Mouse (Mus musculus): ENCODE results near the gene Ell. TPM values are rescaled to one million over a fixed set of nuclear protein-coding genes. Genes with fewer than 3 reads are reported as not detected.
A peak's percentile ranks its signal among the peaks of the same experiment; 100 is the strongest.

Ell gene
- polyA plus RNA-seq, 1 experiment from 2014 or later: 17.8 TPM

- Histone ChIP-seq H3K9ac (replicated peaks; ENCODE audit: low read depth, low read length) (peak overlapping the region; percentile 34; the same call in 1 of the 2 replicates), H3K4me2 (ENCODE audit: low read depth, low read length) (peak overlapping the region; percentile 86), H3K27ac (ENCODE audit: low read depth, low read length) (peak overlapping the region; percentile 68), H3K9me3 (ENCODE audit: control insufficient read depth, low read length) (no peaks in the 10 kb centered on the region), H3K36me3 (ENCODE audit: control insufficient read depth, insufficient read depth, low read length) (no peaks in the 10 kb centered on the region), H3K4me1 (ENCODE audit: control insufficient read depth, insufficient read depth, low read length) (peaks cover 32% of the 10 kb centered on the region), H3K4me3 (ENCODE audit: low read depth, low read length) (peak overlapping the region; percentile 27), H3K27me3 (ENCODE audit: control insufficient read depth, insufficient read depth, low read length) (no peaks in the 10 kb centered on the region)
- peak; percentile 48 for ATAC-seq (ENCODE audit: low read depth)
- under 1% methylated on average over 34 of the region's 39 CpGs for WGBS
Observed at GRCm38 (mm10) chr8:70609368-70609848, 70.2 kb downstream of the Ell start.

- peak; percentile 26; the same call in 1 of the 2 replicates for ATAC-seq (ENCODE audit: low read depth)
- Histone ChIP-seq H3K9ac (replicated peaks; ENCODE audit: low read depth, low read length) (peak overlapping the region; percentile 34; the same call in 1 of the 2 replicates), H3K36me3 (ENCODE audit: control insufficient read depth, insufficient read depth, low read length) (no peaks in the 10 kb centered on the region), H3K4me3 (ENCODE audit: low read depth, low read length) (peak overlapping the region; percentile 27), H3K4me1 (ENCODE audit: control insufficient read depth, insufficient read depth, low read length) (peaks cover 32% of the 10 kb centered on the region), H3K4me2 (ENCODE audit: low read depth, low read length) (peak overlapping the region; percentile 86), H3K9me3 (ENCODE audit: control insufficient read depth, low read length) (no peaks in the 10 kb centered on the region), H3K27me3 (ENCODE audit: control insufficient read depth, insufficient read depth, low read length) (no peaks in the 10 kb centered on the region), H3K27ac (ENCODE audit: low read depth, low read length) (peak overlapping the region; percentile 68)
- WGBS: under 1% methylated on average over 40 of the region's 45 CpGs
Observed at GRCm38 (mm10) chr8:70609849-70610795, 70.9 kb downstream of the Ell start.

GRCm38 (mm10) chr8:70610796-70611771 is 71.8 kb downstream of the Ell start:
- H3K4me1 ChIP-seq (ENCODE audit: control insufficient read depth, insufficient read depth, low read length): peaks cover 32% of the 10 kb centered on the region
- peak overlapping the region; percentile 35 for H3K4me3 ChIP-seq (ENCODE audit: low read depth, low read length)
- H3K9ac ChIP-seq (replicated peaks; ENCODE audit: low read depth, low read length): peak overlapping the region; percentile 46
- ATAC-seq (ENCODE audit: low read depth): no peak
- H3K4me2 ChIP-seq (ENCODE audit: low read depth, low read length): peak overlapping the region; percentile 86
- no peaks in the 10 kb centered on the region for H3K36me3 ChIP-seq (ENCODE audit: control insufficient read depth, insufficient read depth, low read length)
- H3K9me3 ChIP-seq (ENCODE audit: control insufficient read depth, low read length): no peaks in the 10 kb centered on the region
- WGBS: under 1% methylated on average over 54 of the region's 54 CpGs
- no peaks in the 10 kb centered on the region for H3K27me3 ChIP-seq (ENCODE audit: control insufficient read depth, insufficient read depth, low read length)
- H3K27ac ChIP-seq (ENCODE audit: low read depth, low read length): peak overlapping the region; percentile 31

- 0% methylated on average over 6 of the region's 6 CpGs for WGBS
- Histone ChIP-seq H3K9ac (replicated peaks; ENCODE audit: low read depth, low read length) (no peak overlapping the region), H3K4me2 (ENCODE audit: low read depth, low read length) (peak overlapping the region; percentile 86), H3K4me1 (ENCODE audit: control insufficient read depth, insufficient read depth, low read length) (peaks cover 30% of the 10 kb centered on the region), H3K9me3 (ENCODE audit: control insufficient read depth, low read length) (no peaks in the 10 kb centered on the region), H3K27ac (ENCODE audit: low read depth, low read length) (peak overlapping the region; percentile 31; the same call in 1 of the 2 replicates), H3K27me3 (ENCODE audit: control insufficient read depth, insufficient read depth, low read length) (no peaks in the 10 kb centered on the region), H3K4me3 (ENCODE audit: low read depth, low read length) (peak overlapping the region; percentile 35), H3K36me3 (ENCODE audit: control insufficient read depth, insufficient read depth, low read length) (no peaks in the 10 kb centered on the region)
- ATAC-seq (ENCODE audit: low read depth): no peak
Observed at GRCm38 (mm10) chr8:70611849-70612248, 72.6 kb downstream of the Ell start.

GRCm38 (mm10) chr8:70613763-70614162 is 74.5 kb downstream of the Ell start:
- ATAC-seq (ENCODE audit: low read depth): no peak
- no peaks in the 10 kb centered on the region for H3K9me3 ChIP-seq (ENCODE audit: control insufficient read depth, low read length)
- H3K27ac ChIP-seq (ENCODE audit: low read depth, low read length): no peak overlapping the region
- no peaks in the 10 kb centered on the region for H3K27me3 ChIP-seq (ENCODE audit: control insufficient read depth, insufficient read depth, low read length)
- H3K4me2 ChIP-seq (ENCODE audit: low read depth, low read length): no peak overlapping the region
- H3K9ac ChIP-seq (replicated peaks; ENCODE audit: low read depth, low read length): 0 out of 2 replicates have a peak overlapping the region, but pooled peaks have one; percentile 8
- H3K4me3 ChIP-seq (ENCODE audit: low read depth, low read length): no peak overlapping the region
- H3K36me3 ChIP-seq (ENCODE audit: control insufficient read depth, insufficient read depth, low read length): no peaks in the 10 kb centered on the region
- 5% methylated on average over 1 of the region's 1 CpGs for WGBS
- peaks cover 23% of the 10 kb centered on the region for H3K4me1 ChIP-seq (ENCODE audit: control insufficient read depth, insufficient read depth, low read length)

GRCm38 (mm10) chr8:70614469-70614868 is 75.2 kb downstream of the Ell start:
- H3K9me3 ChIP-seq (ENCODE audit: control insufficient read depth, low read length): no peaks in the 10 kb centered on the region
- no peak overlapping the region for H3K27ac ChIP-seq (ENCODE audit: low read depth, low read length)
- no peaks in the 10 kb centered on the region for H3K27me3 ChIP-seq (ENCODE audit: control insufficient read depth, insufficient read depth, low read length)
- no peak overlapping the region for H3K4me3 ChIP-seq (ENCODE audit: low read depth, low read length)
- H3K9ac ChIP-seq (replicated peaks; ENCODE audit: low read depth, low read length): no peak overlapping the region
- ATAC-seq (ENCODE audit: low read depth): no peak
- 62% methylated on average over 5 of the region's 5 CpGs for WGBS
- no peak overlapping the region for H3K4me2 ChIP-seq (ENCODE audit: low read depth, low read length)
- no peaks in the 10 kb centered on the region for H3K36me3 ChIP-seq (ENCODE audit: control insufficient read depth, insufficient read depth, low read length)
- peaks cover 17% of the 10 kb centered on the region for H3K4me1 ChIP-seq (ENCODE audit: control insufficient read depth, insufficient read depth, low read length)

GRCm38 (mm10) chr8:70615281-70615680 is 76.0 kb downstream of the Ell start:
- Histone ChIP-seq H3K4me1 (ENCODE audit: control insufficient read depth, insufficient read depth, low read length) (peaks cover 12% of the 10 kb centered on the region), H3K27me3 (ENCODE audit: control insufficient read depth, insufficient read depth, low read length) (no peaks in the 10 kb centered on the region), H3K4me2 (ENCODE audit: low read depth, low read length) (no peak overlapping the region), H3K27ac (ENCODE audit: low read depth, low read length) (no peak overlapping the region), H3K4me3 (ENCODE audit: low read depth, low read length) (no peak overlapping the region), H3K9ac (replicated peaks; ENCODE audit: low read depth, low read length) (no peak overlapping the region), H3K9me3 (ENCODE audit: control insufficient read depth, low read length) (no peaks in the 10 kb centered on the region), H3K36me3 (ENCODE audit: control insufficient read depth, insufficient read depth, low read length) (no peaks in the 10 kb centered on the region)
- no peak for ATAC-seq (ENCODE audit: low read depth)
- WGBS: 87% methylated on average over 8 of the region's 8 CpGs

- Histone ChIP-seq H3K27ac (ENCODE audit: low read depth, low read length) (no peak within 1 kb of the TSS), H3K4me1 (ENCODE audit: control insufficient read depth, insufficient read depth, low read length) (peaks cover 8% of the 10 kb centered on the region; the same call in 1 of the 2 replicates), H3K4me3 (ENCODE audit: low read depth, low read length) (no peak within 1 kb of the TSS), H3K36me3 (ENCODE audit: control insufficient read depth, insufficient read depth, low read length) (no peaks in the 10 kb centered on the region), H3K27me3 (ENCODE audit: control insufficient read depth, insufficient read depth, low read length) (no peaks in the 10 kb centered on the region), H3K9me3 (ENCODE audit: control insufficient read depth, low read length) (no peaks in the 10 kb centered on the region), H3K4me2 (ENCODE audit: low read depth, low read length) (no peak within 1 kb of the TSS), H3K9ac (replicated peaks; ENCODE audit: low read depth, low read length) (no peak within 1 kb of the TSS)
- no peak for ATAC-seq (ENCODE audit: low read depth)
- 93% methylated on average over 3 of the region's 3 CpGs for WGBS
Observed at GRCm38 (mm10) chr8:70615894-70616293, 76.6 kb downstream of the Ell start, which contains the start of gene Lrrc25. Lrrc25 (plus strand) TSS chr8:70616155.
